Mouse (Mus musculus): Measurements from ENCODE around the gene Tra2a. TPM values are rescaled to one million over a fixed set of nuclear protein-coding genes. Genes with fewer than 3 reads are reported as not detected.

The Tra2a gene
- polyA plus RNA-seq (2012; rRNA removed), result 62.6 and 72.6 TPM in 2 replicates

GRCm38 (mm10) chr6:49263847-49264243 is at the start of gene Tra2a:
TSS of gene Tra2a (minus strand) at chr6:49264033.

GRCm38 (mm10) chr6:49214928-49215747 is 48.7 kb downstream of the Tra2a start, which contains the start of gene Igf2bp3:
TSS of gene Igf2bp3 (minus strand) at chr6:49214957.

Other genes with a start within 250 kb of the Tra2a start
- gene Gpnmb, start 227.5 kb downstream of the Tra2a start, polyA plus RNA-seq (2012; rRNA removed), result 0.46 and 0.51 TPM in 2 replicates
- 9.2 and 10.6 TPM in 2 replicates for gene Malsu1, start 190.2 kb downstream of the Tra2a start, polyA plus RNA-seq (2012; rRNA removed)
- 8.6 and 9.1 TPM in 2 replicates for gene Igf2bp3, start 49.1 kb downstream of the Tra2a start, polyA plus RNA-seq (2012; rRNA removed)
- gene Ccdc126, start 55.2 kb upstream of the Tra2a start, polyA plus RNA-seq (2012; rRNA removed), result 1.4 TPM in 2 replicates
- gene Fam221a, start 103.7 kb upstream of the Tra2a start, polyA plus RNA-seq (2012; rRNA removed), result 2.3 TPM in 2 replicates
- 0.02 TPM in 1 of 2 replicates, not detected in the other for gene Stk31, start 131.6 kb upstream of the Tra2a start, polyA plus RNA-seq (2012; rRNA removed)